Mouse (Mus musculus) limb, embryonic 11.5 days (tissue): Measurements from ENCODE around the gene Mtus2. TPM values are rescaled to one million over a fixed set of nuclear protein-coding genes. Genes with fewer than 3 reads are reported as not detected.
A peak's percentile ranks its signal among the peaks of the same experiment; 100 is the strongest.

Experiments
- ATAC-seq: fragments of 200-750 bp; cut with Nextera tagmentation; 2 replicates; pipeline ENCODE4 v1.8.0; 2017; ENCODE audit warnings: low read depth; ENCODE audit not compliant: insufficient number of reproducible peaks, low FRiP score, low TSS enrichment
- DNase-seq: peaks from one replicate; pipeline ENCODE4 v3.0.0-alpha.2; 2015; ENCODE audit warnings: low spot score
- H3K27ac ChIP-seq: fragments of 300-500 bp; sonication (generic); replicated peaks from 2 replicates; pipeline ENCODE4 v1.5.1; 2014; ENCODE audit warnings: low read depth, mild to moderate bottlenecking, low read length
- H3K27me3 ChIP-seq: fragments of 300-500 bp; sonication (generic); 2 replicates; pipeline ENCODE4 v1.6.1; 2014; ENCODE audit warnings: mild to moderate bottlenecking, low read length, mixed read lengths; ENCODE audit not compliant: control insufficient read depth, insufficient read depth
- H3K36me3 ChIP-seq: fragments of 300-500 bp; sonication (generic); 2 replicates; pipeline ENCODE4 v1.6.1; 2014; ENCODE audit warnings: mild to moderate bottlenecking, low read length, moderate library complexity, mixed read lengths; ENCODE audit not compliant: control insufficient read depth, insufficient read depth
- H3K4me1 ChIP-seq: fragments of 300-500 bp; sonication (generic); 2 replicates; pipeline ENCODE4 v1.6.1; 2014; ENCODE audit warnings: low read length, mixed read lengths; ENCODE audit not compliant: control insufficient read depth, insufficient read depth
- H3K4me2 ChIP-seq: fragments of 300-500 bp; sonication (generic); 2 replicates; pipeline ENCODE4 v1.6.1; 2014; ENCODE audit warnings: low read depth, mild to moderate bottlenecking, moderate library complexity; ENCODE audit not compliant: severe bottlenecking
- H3K4me3 ChIP-seq: fragments of 300-500 bp; sonication (generic); 2 replicates; pipeline ENCODE4 v1.5.1; 2014; ENCODE audit warnings: low read depth, low read length
- H3K9ac ChIP-seq: fragments of 300-500 bp; sonication (generic); 2 replicates; pipeline ENCODE4 v1.6.1; 2014; ENCODE audit warnings: mild to moderate bottlenecking, low read length
- H3K9me3 ChIP-seq: fragments of 300-500 bp; sonication (generic); 2 replicates; pipeline ENCODE4 v1.6.1; 2016; ENCODE audit warnings: low read length; ENCODE audit not compliant: control insufficient read depth
- WGBS: fragments of 180-500 bp; shearing (Covaris S2); extraction: QIAGEN DNeasy Blood & Tissue Kit; methylation state at CpG from one replicate; pipeline ENCODE4 v1.1.7; 2014; 5-methylcytosine and 5-hydroxymethylcytosine counted together
- polyA plus RNA-seq: library from polyadenylated mRNA; unstranded; fragments of >200 nt; fragmentation: Nextera tagmentation; extraction: Ambion mirVana; gene quantifications from 2 replicates; pipeline ENCODE4 v1.2.1, GENCODE M21; 2014

The Mtus2 gene
- polyA plus RNA-seq, 1 experiment from 2014 or later: 4.0 TPM

GRCm38 (mm10) chr5:148179231-148179630 is 222.1 kb downstream of the Mtus2 start:
- no peak overlapping the region for H3K4me3 ChIP-seq

GRCm38 (mm10) chr5:148180590-148181307 is 223.6 kb downstream of the Mtus2 start:
- no peaks in the 10 kb centered on the region for H3K4me1 ChIP-seq
- H3K4me2 ChIP-seq: no peak overlapping the region
- 17% methylated on average over 13 of the region's 13 CpGs for WGBS
- H3K9ac ChIP-seq: no peak overlapping the region
- no peak overlapping the region for H3K4me3 ChIP-seq
- no peaks in the 10 kb centered on the region for H3K27me3 ChIP-seq
- ATAC-seq: no peak
- 0 out of 2 replicates have a peak, but pooled peaks cover under 1% of the 10 kb centered on the region for H3K9me3 ChIP-seq
- no peaks in the 10 kb centered on the region for H3K36me3 ChIP-seq
- no peak overlapping the region for H3K27ac ChIP-seq
- DNase-seq: peak; percentile 55

More at GRCm38 (mm10) chr5:148179231-148179630, 222.1 kb downstream of the Mtus2 start:
- WGBS: 81% methylated on average over 7 of the region's 7 CpGs
- Histone ChIP-seq H3K27ac (no peak overlapping the region), H3K36me3 (no peaks in the 10 kb centered on the region), H3K4me2 (no peak overlapping the region), H3K27me3 (no peaks in the 10 kb centered on the region), H3K4me1 (no peaks in the 10 kb centered on the region), H3K9me3 (no peaks in the 10 kb centered on the region), H3K9ac (no peak overlapping the region)
- no peak for DNase-seq
- ATAC-seq: no peak

- WGBS: 38% methylated on average over 4 of the region's 4 CpGs
- DNase-seq: no peak
- no peak overlapping the region for H3K4me3 ChIP-seq
- ATAC-seq: no peak
- no peak overlapping the region for H3K9ac ChIP-seq
- 0 out of 2 replicates have a peak, but pooled peaks cover 2% of the 10 kb centered on the region for H3K9me3 ChIP-seq
- no peak overlapping the region for H3K4me2 ChIP-seq
- H3K4me1 ChIP-seq: no peaks in the 10 kb centered on the region
- H3K27me3 ChIP-seq: no peaks in the 10 kb centered on the region
- H3K27ac ChIP-seq: no peak overlapping the region
- H3K36me3 ChIP-seq: no peaks in the 10 kb centered on the region
These were observed 224.1 kb downstream of the Mtus2 start for GRCm38 (mm10) chr5:148181308-148181630.

- Histone ChIP-seq H3K36me3 (no peaks in the 10 kb centered on the region), H3K27ac (no peak overlapping the region), H3K4me2 (no peak overlapping the region), H3K9me3 (0 out of 2 replicates have a peak, but pooled peaks cover 2% of the 10 kb centered on the region), H3K4me3 (no peak overlapping the region), H3K9ac (no peak overlapping the region), H3K27me3 (no peaks in the 10 kb centered on the region), H3K4me1 (no peaks in the 10 kb centered on the region)
- 58% methylated on average over 6 of the region's 6 CpGs for WGBS
- DNase-seq (no peak), ATAC-seq (no peak)
These were observed 224.8 kb downstream of the Mtus2 start for GRCm38 (mm10) chr5:148181901-148182300.

- 59% methylated on average over 1 of the region's 1 CpGs for WGBS
These were observed 228.8 kb downstream of the Mtus2 start for GRCm38 (mm10) chr5:148185898-148186297.

GRCm38 (mm10) chr5:148191416-148191815 is 234.3 kb downstream of the Mtus2 start:
- ATAC-seq (0 out of 2 replicates have a peak, but pooled peaks have one; percentile 31), DNase-seq (no peak)
- Histone ChIP-seq H3K9ac (no peak overlapping the region), H3K36me3 (no peaks in the 10 kb centered on the region), H3K4me2 (no peak overlapping the region), H3K9me3 (no peaks in the 10 kb centered on the region), H3K4me1 (no peaks in the 10 kb centered on the region), H3K4me3 (no peak overlapping the region), H3K27ac (no peak overlapping the region), H3K27me3 (no peaks in the 10 kb centered on the region)
- 31% methylated on average over 4 of the region's 4 CpGs for WGBS

More at GRCm38 (mm10) chr5:148185898-148186297, 228.8 kb downstream of the Mtus2 start:
- DNase-seq (no peak), ATAC-seq (no peak)
- Histone ChIP-seq H3K27ac (no peak overlapping the region), H3K36me3 (no peaks in the 10 kb centered on the region), H3K9me3 (0 out of 2 replicates have a peak, but pooled peaks cover 2% of the 10 kb centered on the region), H3K4me1 (no peaks in the 10 kb centered on the region), H3K27me3 (no peaks in the 10 kb centered on the region), H3K4me3 (no peak overlapping the region), H3K4me2 (no peak overlapping the region), H3K9ac (no peak overlapping the region)

GRCm38 (mm10) chr5:148211831-148212230 is 254.7 kb downstream of the Mtus2 start:
- H3K27me3 ChIP-seq: no peaks in the 10 kb centered on the region
- WGBS: 95% methylated on average over 4 of the region's 4 CpGs

GRCm38 (mm10) chr5:148216786-148217185 is 259.7 kb downstream of the Mtus2 start:
- ATAC-seq (no peak), DNase-seq (no peak)
- Histone ChIP-seq H3K9ac (no peak overlapping the region), H3K4me3 (no peak overlapping the region), H3K4me1 (no peaks in the 10 kb centered on the region), H3K27ac (no peak overlapping the region), H3K27me3 (no peaks in the 10 kb centered on the region), H3K36me3 (no peaks in the 10 kb centered on the region), H3K4me2 (no peak overlapping the region), H3K9me3 (no peaks in the 10 kb centered on the region)
- WGBS: 92% methylated on average over 8 of the region's 8 CpGs

More at GRCm38 (mm10) chr5:148211831-148212230, 254.7 kb downstream of the Mtus2 start:
- H3K4me2 ChIP-seq: no peak overlapping the region
- no peaks in the 10 kb centered on the region for H3K9me3 ChIP-seq
- no peaks in the 10 kb centered on the region for H3K36me3 ChIP-seq
- DNase-seq (no peak), ATAC-seq (no peak)
- H3K27ac ChIP-seq: no peak overlapping the region
- no peaks in the 10 kb centered on the region for H3K4me1 ChIP-seq
- no peak overlapping the region for H3K9ac ChIP-seq
- H3K4me3 ChIP-seq: no peak overlapping the region
